ENCODE assay signal across 15 mouse cellular contexts in the genomic region with DNA sequence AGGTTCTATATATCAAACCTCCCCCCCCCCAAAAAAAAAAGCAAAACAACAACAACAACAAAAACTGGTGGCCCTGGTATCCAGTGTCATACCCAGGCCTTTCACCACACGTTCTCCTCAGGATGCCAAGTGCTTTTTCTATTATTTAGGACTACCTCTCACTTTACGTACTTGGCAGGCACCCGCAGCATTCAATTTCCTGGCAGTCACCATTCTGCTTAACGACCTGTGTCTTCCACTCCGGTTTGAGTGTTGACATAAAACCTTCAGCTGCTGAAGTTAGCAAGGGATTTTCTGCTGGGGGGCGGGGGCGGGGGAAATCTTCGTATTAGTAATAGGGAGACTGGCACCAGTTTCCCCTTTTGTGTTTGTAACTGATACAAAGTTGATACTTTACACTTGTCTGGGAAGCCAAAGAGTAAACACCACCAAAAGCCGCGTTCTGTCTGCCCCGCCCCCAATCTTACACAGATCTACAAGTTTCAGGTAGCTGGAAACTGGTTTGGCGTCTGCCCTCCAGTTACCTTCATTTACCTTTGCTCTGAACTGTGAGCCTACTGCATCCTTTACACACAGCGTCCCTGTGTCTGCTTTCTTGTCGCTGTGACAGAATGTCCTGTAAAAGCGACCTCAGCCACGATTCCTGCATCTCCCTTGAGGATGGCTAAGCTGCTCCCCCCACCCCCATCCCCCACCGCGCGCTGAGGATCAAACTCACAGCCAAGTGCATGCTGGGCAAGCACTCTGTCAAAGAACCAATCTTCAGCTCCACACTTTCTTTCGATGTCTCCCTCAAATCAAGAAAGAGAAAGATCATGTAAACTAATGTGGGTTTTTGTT. TPM values are rescaled to one million over a fixed set of nuclear protein-coding genes. Genes with fewer than 3 reads are reported as not detected.
DNase-seq lines count a peak whose midpoint lies in the region; ATAC-seq lines count a peak whose summit lies in the region.
"Had no signal": no experiment of that assay in that cellular context is flagged by ENCODE, and none has a peak within 500 bp of the region (broad histone marks: within the 10 kb centered on the region; RNA-seq: fewer than 3 reads in every experiment).

No protein-coding gene starts in this region.

- no peak for ATAC-seq in heart, embryonic 11.5 days (replicated peaks; ENCODE audit: insufficient number of reproducible peaks, low FRiP score, low TSS enrichment)
- no peak for ATAC-seq in embryonic facial prominence, embryonic 15.5 days (ENCODE audit: insufficient number of reproducible peaks, low FRiP score, low TSS enrichment, low read depth)
- ATAC-seq: hindbrain, embryonic 16.5 days had no signal

- no peaks in the 10 kb centered on the region for H3K4me1 ChIP-seq in heart, embryonic 10.5 days
- no peaks in the 10 kb centered on the region for H3K4me1 ChIP-seq in heart, embryonic 11.5 days (ENCODE audit: control insufficient read depth, insufficient read depth, low read length)
- no peaks in the 10 kb centered on the region for H3K4me1 ChIP-seq in embryonic facial prominence, embryonic 15.5 days

- no peaks in the 10 kb centered on the region for H3K9me3 ChIP-seq in heart, embryonic 10.5 days
- no peaks in the 10 kb centered on the region for H3K9me3 ChIP-seq in heart, embryonic 11.5 days (replicated peaks; ENCODE audit: control insufficient read depth, low read length)
- H3K9me3 ChIP-seq in embryonic facial prominence, embryonic 15.5 days (replicated peaks) = no peaks in the 10 kb centered on the region
- H3K9me3 ChIP-seq: embryonic facial prominence, embryonic 12.5 days had no signal

- no peak overlapping the region for H3K9ac ChIP-seq in heart, embryonic 11.5 days (ENCODE audit: low read depth, low read length)
- no peak overlapping the region for H3K9ac ChIP-seq in embryonic facial prominence, embryonic 15.5 days
- H3K9ac ChIP-seq: embryonic facial prominence, embryonic 12.5 days had no signal

- no peaks in the 10 kb centered on the region for H3K36me3 ChIP-seq in heart, embryonic 10.5 days
- H3K36me3 ChIP-seq in heart, embryonic 11.5 days (ENCODE audit: control insufficient read depth, insufficient read depth, low read length) = no peaks in the 10 kb centered on the region
- H3K36me3 ChIP-seq in embryonic facial prominence, embryonic 15.5 days = no peaks in the 10 kb centered on the region
- H3K36me3 ChIP-seq: embryonic facial prominence, embryonic 12.5 days had no signal

- peak; percentile 61 for DNase-seq in heart, embryonic 10.5 days (ENCODE audit: low spot score)
- peak; percentile 25 to 53 for DNase-seq in kidney, postnatal 25 days
- peak; percentile 73 for DNase-seq in lung, postnatal 36 days
- DNase-seq in layer of hippocampus, postnatal 36 days = no peak
- DNase-seq in natural killer cell, adult 2 months (ENCODE audit: low spot score in 2 of 2) = no peak
- DNase-seq in right cerebral cortex, adult 18-20 months = no peak
- DNase-seq: adrenal gland, postnatal 10 days; B cell, adult 2 months; cerebellum, adult 2 months; heart, adult 18-20 months had no signal

- 43% methylated on average over 20 of the region's 20 CpGs for WGBS in heart, embryonic 10.5 days
- 39% methylated on average over 20 of the region's 20 CpGs for WGBS in heart, embryonic 11.5 days (ENCODE audit: insufficient replicate concordance)
- WGBS in embryonic facial prominence, embryonic 15.5 days = 37% methylated on average over 20 of the region's 20 CpGs

- H3K27ac ChIP-seq in heart, embryonic 10.5 days = no peak overlapping the region
- no peak overlapping the region for H3K27ac ChIP-seq in heart, embryonic 11.5 days (ENCODE audit: low read depth, low read length)
- H3K27ac ChIP-seq in embryonic facial prominence, embryonic 15.5 days (replicated peaks) = no peak overlapping the region
- H3K27ac ChIP-seq: embryonic facial prominence, embryonic 12.5 days; macrophage had no signal

- no peak overlapping the region; the same call in 1 of the 2 replicates for H3K4me3 ChIP-seq in heart, embryonic 10.5 days
- no peak overlapping the region for H3K4me3 ChIP-seq in heart, embryonic 11.5 days (ENCODE audit: low read depth, low read length)
- H3K4me3 ChIP-seq in embryonic facial prominence, embryonic 15.5 days (replicated peaks) = no peak overlapping the region
- H3K4me3 ChIP-seq: embryonic facial prominence, embryonic 12.5 days had no signal

- no peak overlapping the region for H3K4me2 ChIP-seq in heart, embryonic 11.5 days
- 0 out of 2 replicates have a peak overlapping the region, but pooled peaks have one; percentile 12 for H3K4me2 ChIP-seq in embryonic facial prominence, embryonic 15.5 days (replicated peaks)
- H3K4me2 ChIP-seq: embryonic facial prominence, embryonic 12.5 days had no signal

- no peaks in the 10 kb centered on the region for H3K27me3 ChIP-seq in heart, embryonic 10.5 days (ENCODE audit: insufficient read depth, poor library complexity, severe bottlenecking)
- H3K27me3 ChIP-seq in heart, embryonic 11.5 days (ENCODE audit: control insufficient read depth, insufficient read depth, low read length) = no peaks in the 10 kb centered on the region
- no peaks in the 10 kb centered on the region for H3K27me3 ChIP-seq in embryonic facial prominence, embryonic 15.5 days
- H3K27me3 ChIP-seq: embryonic facial prominence, embryonic 12.5 days had no signal

RNA-seq across cellular contexts. Expression of gene Agpat4, which starts 37.6 kb away (rescaled TPM):
- 26.6 and 32.5 TPM in 2 replicates for polyA plus RNA-seq in heart, embryonic 10.5 days (2016; fragmentation: Nextera tagmentation; extraction: Ambion mirVana)
- polyA plus RNA-seq in heart, embryonic 11.5 days (2014; fragmentation: Nextera tagmentation; extraction: Ambion mirVana) = 17.8 and 21.0 TPM in 2 replicates
- 50.8 and 51.3 TPM in 2 replicates for polyA plus RNA-seq in embryonic facial prominence, embryonic 15.5 days (2015; fragmentation: Nextera tagmentation; extraction: Ambion mirVana)
- 10 to 100 TPM; 68.8 to 78.9 TPM for total RNA-seq in layer of hippocampus, postnatal 36 days (2021)

Comparison
In these comparisons a context has a peak if more than half of its experiments do, and no peak if none do; other contexts are left out.
1. DNase-seq: peak in heart, embryonic 10.5 days (single experiment), kidney, postnatal 25 days (2 of 2) and lung, postnatal 36 days (single experiment); none in layer of hippocampus, postnatal 36 days (0 of 2), natural killer cell, adult 2 months (0 of 2) and right cerebral cortex, adult 18-20 months (single experiment).